16 mouse cellular contexts compared by ENCODE assay signal in genomic region chr2:65552727-65553126, GRCm38 (mm10). TPM values are rescaled to one million over a fixed set of nuclear protein-coding genes. Genes with fewer than 3 reads are reported as not detected.
DNase-seq lines count a peak whose midpoint lies in the region; ATAC-seq lines count a peak whose summit lies in the region.
"Had no signal": no experiment of that assay in that cellular context is flagged by ENCODE, and none has a peak within 500 bp of the region (broad histone marks: within the 10 kb centered on the region; RNA-seq: fewer than 3 reads in every experiment).

No protein-coding gene starts in this region.

- no peaks in the 10 kb centered on the region for H3K36me3 ChIP-seq in neural tube, embryonic 11.5 days (ENCODE audit: control insufficient read depth, insufficient read depth, low read length)
- no peaks in the 10 kb centered on the region for H3K36me3 ChIP-seq in forebrain, embryonic 15.5 days
- H3K36me3 ChIP-seq in midbrain, embryonic 13.5 days, result 0 out of 2 replicates have a peak, but pooled peaks cover 4% of the 10 kb centered on the region
- H3K36me3 ChIP-seq: heart, embryonic 13.5 days; kidney, embryonic 15.5 days; liver, embryonic 13.5 days had no signal

- DNase-seq in neural tube, embryonic 11.5 days (ENCODE audit: low spot score), result no peak
- DNase-seq in neural tube, embryonic 10.5 days (ENCODE audit: extremely low spot score, low spot score), result no peak
- no peak for DNase-seq in embryo, embryonic 9.5 days (ENCODE audit: extremely low spot score)
- DNase-seq in thymus, postnatal 10 days (ENCODE audit: low spot score in 2 of 2), result no peak
- no peak for DNase-seq in ovary, postnatal 14 days (ENCODE audit: low spot score)
- DNase-seq: cerebellum, postnatal 10 days; gastrocnemius, postnatal 25 days; left cerebral cortex, postnatal 4 days; liver, embryonic 13.5 days; lung, postnatal 10 days; right cerebral cortex, postnatal 4 days had no signal

- no peaks in the 10 kb centered on the region for H3K27me3 ChIP-seq in neural tube, embryonic 11.5 days (ENCODE audit: control insufficient read depth, insufficient read depth, low read length)
- H3K27me3 ChIP-seq in forebrain, embryonic 15.5 days, result no peaks in the 10 kb centered on the region
- no peaks in the 10 kb centered on the region for H3K27me3 ChIP-seq in midbrain, embryonic 13.5 days
- H3K27me3 ChIP-seq: heart, embryonic 13.5 days; kidney, embryonic 15.5 days; liver, embryonic 13.5 days had no signal

- H3K4me3 ChIP-seq in neural tube, embryonic 11.5 days (ENCODE audit: low read depth, low read length), result no peak overlapping the region
- H3K4me3 ChIP-seq in forebrain, embryonic 15.5 days, result no peak overlapping the region
- H3K4me3 ChIP-seq in midbrain, embryonic 13.5 days (replicated peaks), result no peak overlapping the region
- H3K4me3 ChIP-seq: heart, embryonic 13.5 days; kidney, embryonic 15.5 days; liver, embryonic 13.5 days had no signal

- no peaks in the 10 kb centered on the region for H3K9me3 ChIP-seq in neural tube, embryonic 11.5 days (ENCODE audit: control insufficient read depth, low read length)
- no peaks in the 10 kb centered on the region for H3K9me3 ChIP-seq in forebrain, embryonic 15.5 days
- H3K9me3 ChIP-seq in midbrain, embryonic 13.5 days, result no peaks in the 10 kb centered on the region
- H3K9me3 ChIP-seq: heart, embryonic 13.5 days; kidney, embryonic 15.5 days; liver, embryonic 13.5 days had no signal

- no peaks in the 10 kb centered on the region for H3K4me1 ChIP-seq in neural tube, embryonic 11.5 days (ENCODE audit: control insufficient read depth, insufficient read depth, low read length)
- H3K4me1 ChIP-seq in forebrain, embryonic 15.5 days, result peaks cover 7% of the 10 kb centered on the region
- peaks cover 30% of the 10 kb centered on the region for H3K4me1 ChIP-seq in midbrain, embryonic 13.5 days (replicated peaks)
- H3K4me1 ChIP-seq: heart, embryonic 13.5 days; liver, embryonic 13.5 days had no signal

- no peak overlapping the region; the same call in 1 of the 2 replicates for H3K9ac ChIP-seq in neural tube, embryonic 11.5 days (ENCODE audit: low read length)
- H3K9ac ChIP-seq in forebrain, embryonic 15.5 days (replicated peaks), result no peak overlapping the region
- H3K9ac ChIP-seq in midbrain, embryonic 13.5 days (replicated peaks), result no peak overlapping the region
- H3K9ac ChIP-seq: heart, embryonic 13.5 days; kidney, embryonic 15.5 days; liver, embryonic 13.5 days had no signal

- H3K4me2 ChIP-seq in neural tube, embryonic 11.5 days (ENCODE audit: low read depth), result no peak overlapping the region
- H3K4me2 ChIP-seq in forebrain, embryonic 15.5 days (replicated peaks), result no peak overlapping the region
- H3K4me2 ChIP-seq in midbrain, embryonic 13.5 days (replicated peaks), result peak overlapping the region; percentile 21; the same call in 1 of the 2 replicates
- H3K4me2 ChIP-seq: heart, embryonic 13.5 days; kidney, embryonic 15.5 days; liver, embryonic 13.5 days had no signal

- 53% methylated on average over 3 of the region's 3 CpGs for WGBS in neural tube, embryonic 11.5 days
- 41% methylated on average over 3 of the region's 3 CpGs for WGBS in forebrain, embryonic 15.5 days
- 25% methylated on average over 3 of the region's 3 CpGs for WGBS in midbrain, embryonic 13.5 days

- ATAC-seq in neural tube, embryonic 11.5 days (ENCODE audit: insufficient read depth, low FRiP score, low TSS enrichment), result peak; percentile 13; the same call in 1 of the 2 replicates
- 0 out of 2 replicates have a peak, but pooled peaks have one; percentile 4 for ATAC-seq in forebrain, embryonic 15.5 days (replicated peaks)
- ATAC-seq in midbrain, embryonic 13.5 days, result peak; percentile 10; the same call in 1 of the 2 replicates
- ATAC-seq: Patski had no signal

- H3K27ac ChIP-seq in neural tube, embryonic 11.5 days (ENCODE audit: low read depth, low read length), result peak overlapping the region; percentile 72; the same call in 1 of the 2 replicates
- peak overlapping the region; percentile 25; the same call in 1 of the 2 replicates for H3K27ac ChIP-seq in forebrain, embryonic 15.5 days (replicated peaks)
- H3K27ac ChIP-seq in midbrain, embryonic 13.5 days, result peak overlapping the region; percentile 52
- H3K27ac ChIP-seq: heart, embryonic 13.5 days; kidney, embryonic 15.5 days; liver, embryonic 13.5 days had no signal

RNA-seq across cellular contexts. Expression of gene Scn3a, which starts 14.7 kb away (rescaled TPM):
- polyA plus RNA-seq in neural tube, embryonic 11.5 days (2014; fragmentation: Nextera tagmentation; extraction: Ambion mirVana), result 24.0 and 27.4 TPM in 2 replicates
- 45.1 and 51.9 TPM in 2 replicates for polyA plus RNA-seq in forebrain, embryonic 15.5 days (2015; fragmentation: Nextera tagmentation; extraction: Ambion mirVana)
- polyA plus RNA-seq in midbrain, embryonic 13.5 days (2015; fragmentation: Nextera tagmentation; extraction: Ambion mirVana), result 63.2 and 69.1 TPM in 2 replicates
